Mouse (Mus musculus): ENCODE data around the gene 9430097D07Rik.

9430097D07Rik gene

DNA sequence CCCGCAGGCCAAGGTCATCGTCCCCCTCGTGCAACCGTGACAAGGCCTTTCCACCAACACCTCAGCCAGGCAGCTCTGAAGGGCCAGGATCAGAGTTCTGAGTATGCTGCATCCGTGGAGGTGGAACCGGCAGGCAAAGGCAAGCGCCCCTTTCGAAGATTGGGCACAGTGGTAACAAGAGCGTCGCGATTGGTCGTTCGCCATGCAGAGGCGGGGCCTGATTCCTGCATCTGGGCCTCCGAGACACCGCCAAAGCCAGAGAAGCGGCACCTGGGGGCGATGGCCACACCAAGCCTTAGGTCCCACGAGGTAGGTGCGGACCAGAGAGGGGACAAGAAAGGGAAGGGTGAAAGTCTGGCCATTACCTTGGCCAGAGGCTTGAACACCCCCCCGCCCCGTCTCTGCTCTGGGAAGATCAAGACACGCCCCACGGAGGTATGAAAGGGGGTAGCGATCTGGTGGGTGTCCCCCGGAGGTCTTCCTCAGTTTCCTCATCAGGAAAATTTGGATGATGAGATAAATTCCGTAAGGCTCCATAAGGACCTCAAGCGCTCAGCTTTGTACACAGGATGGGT lies at the start of gene 9430097D07Rik:
Gene 9430097D07Rik, minus strand, starts transcription at position 99 of the 575 bp plus-strand sequence.
- DNase-seq (ENCODE audit: low spot score), result no peak

DNA sequence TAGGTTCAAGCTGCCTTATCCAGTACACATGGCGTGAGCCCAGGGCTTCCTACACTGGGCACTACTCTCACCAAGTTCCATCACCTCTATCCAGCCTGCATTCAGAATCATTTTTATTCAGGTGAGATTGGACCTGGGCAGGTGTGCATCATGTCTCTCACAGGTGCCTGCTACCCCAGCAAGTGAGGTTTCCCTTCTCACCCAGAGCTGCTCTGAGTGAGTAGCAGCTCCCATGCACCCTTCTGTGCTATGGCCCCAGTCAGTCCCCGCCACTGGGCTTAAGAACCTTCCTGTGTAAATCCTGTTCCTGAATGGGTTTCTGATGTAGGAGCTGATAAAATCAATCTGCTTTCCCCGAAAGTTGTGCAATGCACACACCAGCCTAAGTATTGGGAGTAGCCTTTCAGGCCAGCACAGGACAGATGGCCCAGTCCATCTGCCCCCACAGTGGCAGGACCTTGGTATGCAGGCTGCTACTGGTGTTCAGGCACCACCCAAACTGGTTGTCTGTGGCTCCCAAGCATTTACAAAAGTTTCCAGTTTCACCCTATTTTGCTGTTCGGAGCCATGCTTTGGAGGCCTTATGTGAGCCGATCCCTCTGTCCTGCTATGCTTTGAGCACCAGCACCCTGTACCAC lies 48.7 kb upstream of the 9430097D07Rik start:
- no peak for DNase-seq (ENCODE audit: low spot score)

DNA sequence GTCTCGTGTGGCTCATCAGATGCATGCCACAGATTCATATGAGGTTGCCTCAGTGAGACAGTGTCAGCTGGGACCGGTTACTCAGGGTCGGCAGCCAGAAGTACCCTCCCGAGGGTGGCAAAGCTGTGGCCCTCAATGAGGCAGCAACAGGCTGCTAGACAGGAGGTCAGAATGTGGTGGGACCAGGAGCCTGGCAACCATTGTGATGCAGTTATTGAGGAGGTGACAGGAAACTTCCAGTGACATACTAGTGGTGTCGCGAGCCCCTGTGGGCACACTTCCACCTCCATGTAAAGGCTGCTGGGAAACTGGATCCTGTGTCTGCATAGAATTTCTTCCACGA lies 46.0 kb upstream of the 9430097D07Rik start, which contains the start of gene Ak1:
Gene Ak1, plus strand, starts transcription at position 242 of the 343 bp plus-strand sequence.
- DNase-seq (ENCODE audit: low spot score), result no peak

- DNase-seq (ENCODE audit: low spot score), result no peak
Observed at GRCm38 (mm10) chr2:32620682-32621516, 45.4 kb upstream of the 9430097D07Rik start.

DNA sequence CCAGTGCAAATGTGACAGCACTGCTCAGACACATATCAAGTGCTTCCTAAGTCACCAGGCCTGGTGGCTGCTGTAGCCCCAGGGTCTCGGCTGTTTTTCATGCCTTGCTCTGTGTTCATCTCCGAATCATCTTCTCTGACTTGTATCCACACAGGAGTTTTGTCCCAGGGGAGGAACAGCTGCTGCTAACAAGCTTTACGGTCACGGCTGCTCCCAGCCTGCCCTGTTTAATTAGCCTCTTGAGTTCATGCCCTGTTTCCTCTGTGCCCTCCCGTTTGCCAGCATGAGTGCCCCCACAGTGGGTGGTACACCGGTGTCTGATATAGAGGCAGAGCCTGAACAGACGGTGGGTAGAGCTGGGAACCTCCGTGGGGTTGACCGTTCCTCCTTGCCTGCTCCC lies 42.6 kb upstream of the 9430097D07Rik start:
- DNase-seq (ENCODE audit: low spot score), result no peak

DNA sequence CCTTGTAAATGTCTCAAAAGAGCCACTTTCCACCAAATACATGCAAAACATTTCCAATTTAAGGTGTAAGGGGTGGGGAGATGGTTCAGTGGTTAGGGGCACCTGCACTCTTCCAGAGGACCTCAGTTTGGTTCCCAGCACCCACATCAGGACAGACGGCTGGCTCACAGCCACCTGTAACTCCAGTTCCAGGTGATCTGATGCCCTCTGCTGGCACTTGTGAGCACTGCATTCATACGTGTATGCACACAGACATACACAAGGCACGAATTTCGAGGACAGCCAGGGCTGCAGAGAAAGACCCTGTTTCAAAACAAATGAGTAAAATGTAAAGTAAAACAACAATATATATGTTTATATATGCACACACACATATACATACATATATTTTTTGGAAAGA lies 42.1 kb upstream of the 9430097D07Rik start:
- DNase-seq (ENCODE audit: low spot score), result no peak

DNA sequence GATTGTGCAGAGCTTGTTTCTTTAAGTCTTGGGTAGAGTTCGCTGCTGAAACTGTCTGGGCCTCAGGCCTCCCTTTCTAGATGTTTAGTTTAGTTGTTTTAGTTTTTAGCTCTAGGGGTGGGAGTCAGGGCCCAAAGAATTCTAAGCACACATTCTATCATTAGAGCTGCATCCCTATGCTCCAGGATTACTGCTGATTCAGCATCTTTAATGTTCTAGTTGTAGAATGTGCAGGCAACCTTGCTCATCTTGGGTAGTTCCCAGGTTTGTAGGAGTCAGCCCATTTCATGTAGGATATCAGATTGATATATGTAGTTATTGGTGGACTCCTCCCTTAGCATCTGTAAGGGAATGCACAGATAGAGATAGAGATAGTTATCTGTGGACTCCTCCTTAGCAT lies 41.6 kb upstream of the 9430097D07Rik start:
- no peak for DNase-seq (ENCODE audit: low spot score)

- DNase-seq (ENCODE audit: low spot score), result no peak
Observed at GRCm38 (mm10) chr2:32612274-32612673, 36.8 kb upstream of the 9430097D07Rik start.

- DNase-seq (ENCODE audit: low spot score), result no peak
Observed at GRCm38 (mm10) chr2:32610610-32611229, 35.2 kb upstream of the 9430097D07Rik start.

- DNase-seq (ENCODE audit: low spot score), result no peak
Observed at GRCm38 (mm10) chr2:32608778-32609435, 33.4 kb upstream of the 9430097D07Rik start.

DNA sequence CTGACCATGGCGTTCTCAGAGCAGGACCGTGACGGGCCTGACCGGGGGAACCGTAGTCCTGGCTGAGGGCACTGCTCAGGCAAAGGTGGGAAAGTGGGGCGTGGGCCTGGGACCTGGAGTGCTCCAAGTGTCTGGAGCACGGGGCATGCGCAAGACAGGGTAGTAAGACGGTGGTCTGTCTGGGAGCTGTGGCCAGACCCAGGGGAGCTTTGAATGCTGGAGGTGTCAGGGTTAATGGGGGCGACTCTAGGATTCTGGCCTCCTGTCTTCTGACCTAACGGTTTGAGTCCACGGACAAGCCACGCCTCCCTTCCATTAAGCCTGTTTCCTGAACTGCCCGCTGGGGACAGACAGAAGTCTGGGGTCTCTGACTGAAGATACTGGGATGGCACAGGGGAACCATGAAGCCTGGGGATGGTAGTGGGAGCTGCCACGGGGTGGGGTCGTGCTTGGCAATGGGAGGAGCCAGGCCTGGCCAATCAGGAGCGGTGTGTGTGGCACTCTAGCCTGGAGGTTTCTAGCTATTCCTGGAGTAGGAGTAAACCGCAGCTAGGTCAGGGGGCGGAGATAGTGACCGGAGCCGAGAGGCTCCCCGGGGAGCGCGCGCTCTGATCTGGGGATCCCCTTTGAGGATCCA lies 32.8 kb upstream of the 9430097D07Rik start:
- DNase-seq (ENCODE audit: low spot score), result peak; percentile 53

- no peak for DNase-seq (ENCODE audit: low spot score)
Observed at GRCm38 (mm10) chr2:32607262-32607947, 31.9 kb upstream of the 9430097D07Rik start.

DNA sequence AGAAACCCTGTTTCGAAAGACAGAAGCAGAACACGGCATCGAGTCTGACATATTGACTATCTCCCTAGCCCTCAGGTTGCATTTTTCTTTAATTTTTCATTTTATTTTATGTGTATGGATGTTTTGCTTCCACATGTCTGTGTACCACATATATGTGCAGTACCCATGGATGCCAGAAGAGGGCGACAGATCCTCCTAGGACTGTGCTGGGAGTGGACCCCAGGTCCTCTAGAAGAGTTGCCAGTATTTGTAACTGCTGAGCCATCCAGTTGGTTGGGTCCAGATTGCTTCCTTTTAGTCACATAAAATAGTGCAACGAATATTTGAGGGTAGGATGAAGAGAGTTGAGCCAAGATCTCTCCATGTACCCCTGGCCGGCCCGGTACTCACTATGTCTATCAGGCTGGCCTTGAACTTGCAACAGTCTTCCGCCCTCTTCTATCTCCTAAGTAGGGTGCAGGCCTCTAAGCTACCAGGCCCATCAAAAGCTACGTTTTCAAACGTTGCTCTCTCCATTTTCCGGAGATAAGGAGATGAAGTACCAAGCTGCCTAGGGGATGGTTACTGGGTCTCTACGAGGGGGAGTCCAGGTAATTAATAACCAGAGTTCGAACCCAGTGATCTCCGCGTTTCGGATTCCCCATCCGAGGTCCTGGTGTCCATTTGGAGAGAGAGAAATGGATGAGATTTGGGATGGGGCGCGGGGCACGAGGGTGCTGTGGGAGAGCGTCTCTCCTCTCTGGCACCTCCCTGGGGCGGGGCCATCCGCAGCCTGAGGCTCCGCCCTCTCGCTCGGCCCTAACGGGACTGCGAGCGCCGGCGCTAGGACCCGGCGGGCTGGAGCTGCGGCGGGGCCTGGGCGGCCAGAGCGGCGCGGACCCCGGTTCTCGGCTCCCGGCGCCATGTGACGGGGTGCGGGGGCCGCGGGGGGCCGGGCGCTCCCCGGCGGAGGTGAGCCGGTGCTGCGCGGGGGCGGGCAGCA lies 31.0 kb upstream of the 9430097D07Rik start:
- peak; percentile 78 for DNase-seq (ENCODE audit: low spot score)

DNA sequence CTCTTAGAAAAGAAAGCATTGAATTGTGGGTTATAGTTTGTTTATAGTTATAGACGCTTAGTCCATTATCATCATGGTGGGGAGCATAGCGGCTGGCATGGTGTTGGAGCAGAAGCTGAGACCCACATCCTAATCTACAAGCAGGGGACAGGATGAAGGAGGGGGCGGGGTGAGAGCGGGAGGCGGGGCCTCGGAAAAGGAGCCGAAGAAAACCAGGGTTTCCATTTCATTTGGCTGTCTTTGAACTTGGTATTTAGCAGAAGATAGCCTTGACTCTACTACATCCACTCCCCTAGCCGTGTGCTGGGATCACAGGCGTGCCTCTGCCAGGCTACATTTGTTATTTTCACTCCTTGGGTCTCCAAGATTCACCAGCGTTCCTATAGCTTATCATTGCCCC lies 29.1 kb upstream of the 9430097D07Rik start:
- DNase-seq (ENCODE audit: low spot score), result no peak

GRCm38 (mm10) chr2:32602600-32603054 lies 27.1 kb upstream of the 9430097D07Rik start:
- DNase-seq (ENCODE audit: low spot score), result peak; percentile 87

DNA sequence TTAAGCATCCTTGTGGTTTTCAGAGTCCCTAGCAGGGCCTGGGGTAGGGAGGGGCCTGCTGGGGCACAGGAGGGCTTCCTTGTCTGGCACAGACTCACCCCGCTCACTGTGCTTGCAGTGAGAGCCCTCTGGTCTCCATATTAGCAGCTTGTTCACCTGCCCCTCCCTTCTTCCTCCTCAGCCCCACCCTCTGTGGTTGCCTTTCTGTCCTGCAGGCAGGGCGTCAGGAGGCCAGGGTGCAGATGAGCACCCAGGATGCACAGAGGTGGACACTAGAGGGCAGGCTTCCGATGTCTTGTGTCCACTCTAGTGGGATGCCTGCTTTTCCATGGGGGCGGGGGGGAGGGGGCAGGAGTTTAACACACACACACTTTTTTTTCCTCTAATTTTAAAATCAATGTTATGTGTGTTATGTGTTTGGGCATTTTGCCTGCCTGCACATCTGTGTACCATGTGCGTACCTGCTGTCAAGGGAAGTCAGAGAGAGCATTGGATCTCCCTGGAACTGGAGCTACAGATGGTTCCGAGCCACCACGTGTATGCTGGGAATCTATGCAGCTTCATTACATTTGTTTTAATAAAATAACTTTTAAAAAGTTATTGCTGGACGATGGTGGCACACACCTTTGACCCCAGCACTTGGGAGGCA lies 26.1 kb upstream of the 9430097D07Rik start:
- DNase-seq (ENCODE audit: low spot score), result no peak

DNA sequence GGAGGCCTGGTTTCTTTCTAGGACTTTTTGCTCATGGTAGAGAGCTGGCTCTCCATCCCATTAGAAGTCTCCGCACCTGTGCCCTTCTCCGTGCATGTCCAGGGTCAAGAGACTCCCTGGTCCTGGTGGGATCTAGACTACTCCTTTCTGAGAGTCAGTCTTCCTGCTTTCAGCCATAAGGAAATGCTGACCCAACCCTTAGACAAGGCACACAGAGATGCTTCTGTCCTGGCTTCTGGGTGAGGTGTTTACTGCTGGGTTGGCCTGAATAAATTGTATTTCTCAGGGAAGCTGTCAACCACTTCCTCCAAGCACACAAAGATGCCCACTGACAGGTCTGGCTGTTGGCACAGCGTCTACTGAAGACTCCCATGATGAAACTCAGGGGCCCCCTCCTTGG lies 23.9 kb upstream of the 9430097D07Rik start, which contains the start of gene St6galnac6:
Gene St6galnac6, plus strand, starts transcription at position 301 of the 400 bp plus-strand sequence.
- no peak for DNase-seq (ENCODE audit: low spot score)

DNA sequence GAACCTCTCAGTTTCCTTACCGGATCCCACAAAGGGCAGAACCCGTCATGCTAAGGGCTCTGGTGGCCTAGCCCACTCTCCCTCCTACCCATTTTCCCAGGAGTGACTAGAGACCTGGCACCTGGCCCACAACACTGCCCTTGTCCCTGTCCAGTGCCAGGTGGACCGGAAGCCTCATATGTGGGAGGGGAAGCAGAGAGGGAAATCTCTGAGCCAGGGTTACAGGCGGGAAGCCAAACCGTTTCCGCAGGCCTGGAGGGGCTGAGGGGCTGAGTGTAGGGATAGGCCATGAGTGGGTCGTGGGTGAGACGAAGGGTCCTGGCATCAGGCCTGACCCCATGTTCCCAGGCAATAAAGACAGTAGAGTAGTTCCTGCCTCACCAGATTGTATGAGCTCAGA lies 23.0 kb upstream of the 9430097D07Rik start:
- no peak for DNase-seq (ENCODE audit: low spot score)

GRCm38 (mm10) chr2:32597699-32598098 lies 22.2 kb upstream of the 9430097D07Rik start:
- no peak for DNase-seq (ENCODE audit: low spot score)

Data from urinary bladder, postnatal 25 days (tissue).